Mouse (Mus musculus) forebrain, embryonic 15.5 days (tissue): ENCODE results near the gene Ubiad1. TPM values are rescaled to one million over a fixed set of nuclear protein-coding genes. Genes with fewer than 3 reads are reported as not detected.
A peak's percentile ranks its signal among the peaks of the same experiment; 100 is the strongest.

Source experiments
- ATAC-seq: fragments of 200-750 bp; cut with Nextera tagmentation; replicated peaks from 2 replicates; pipeline ENCODE4 v1.8.0; 2017; ENCODE audit warnings: mild to moderate bottlenecking, moderate TSS enrichment, moderate library complexity
- H3K27ac ChIP-seq: fragments of 300-500 bp; sonication (generic); replicated peaks from 2 replicates; pipeline ENCODE4 v1.5.1; 2015; ENCODE audit warnings: mild to moderate bottlenecking, inconsistent platforms
- H3K27me3 ChIP-seq: fragments of 300-500 bp; sonication (generic); 2 replicates; pipeline ENCODE4 v1.6.1; 2015; ENCODE audit warnings: inconsistent platforms
- H3K36me3 ChIP-seq: fragments of 300-500 bp; sonication (generic); 2 replicates; pipeline ENCODE4 v1.6.1; 2015; ENCODE audit warnings: mild to moderate bottlenecking, inconsistent platforms
- H3K4me1 ChIP-seq: fragments of 300-500 bp; sonication (generic); 2 replicates; pipeline ENCODE4 v1.6.1; 2015; ENCODE audit warnings: inconsistent platforms
- H3K4me2 ChIP-seq: fragments of 300-500 bp; sonication (generic); replicated peaks from 2 replicates; pipeline ENCODE4 v1.6.1; 2015; ENCODE audit warnings: mild to moderate bottlenecking, inconsistent platforms
- H3K4me3 ChIP-seq: fragments of 300-500 bp; sonication (generic); 2 replicates; pipeline ENCODE4 v1.5.1; 2015; ENCODE audit warnings: mild to moderate bottlenecking, inconsistent platforms
- H3K9ac ChIP-seq: fragments of 300-500 bp; sonication (generic); replicated peaks from 2 replicates; pipeline ENCODE4 v1.6.1; 2015; ENCODE audit warnings: mild to moderate bottlenecking, inconsistent platforms
- H3K9me3 ChIP-seq: fragments of 300-500 bp; sonication (generic); 2 replicates; pipeline ENCODE4 v1.6.1; 2016; ENCODE audit warnings: inconsistent platforms
- WGBS: fragments of 180-500 bp; shearing (Covaris S2); methylation state at CpG from one replicate; pipeline ENCODE4 v1.1.7; 2015; ENCODE audit warnings: mixed read lengths; 5-methylcytosine and 5-hydroxymethylcytosine counted together
- polyA plus RNA-seq: library from polyadenylated mRNA; unstranded; fragments of >200 nt; fragmentation: Nextera tagmentation; extraction: Ambion mirVana; gene quantifications from 2 replicates; pipeline ENCODE4 v1.2.1, GENCODE M21; 2015

Ubiad1 gene
- polyA plus RNA-seq, 1 experiment from 2014 or later: 18.4 TPM

GRCm38 (mm10) chr4:148428544-148428943 is 16.0 kb downstream of the Ubiad1 start:
- H3K27ac ChIP-seq: no peak overlapping the region

DNA sequence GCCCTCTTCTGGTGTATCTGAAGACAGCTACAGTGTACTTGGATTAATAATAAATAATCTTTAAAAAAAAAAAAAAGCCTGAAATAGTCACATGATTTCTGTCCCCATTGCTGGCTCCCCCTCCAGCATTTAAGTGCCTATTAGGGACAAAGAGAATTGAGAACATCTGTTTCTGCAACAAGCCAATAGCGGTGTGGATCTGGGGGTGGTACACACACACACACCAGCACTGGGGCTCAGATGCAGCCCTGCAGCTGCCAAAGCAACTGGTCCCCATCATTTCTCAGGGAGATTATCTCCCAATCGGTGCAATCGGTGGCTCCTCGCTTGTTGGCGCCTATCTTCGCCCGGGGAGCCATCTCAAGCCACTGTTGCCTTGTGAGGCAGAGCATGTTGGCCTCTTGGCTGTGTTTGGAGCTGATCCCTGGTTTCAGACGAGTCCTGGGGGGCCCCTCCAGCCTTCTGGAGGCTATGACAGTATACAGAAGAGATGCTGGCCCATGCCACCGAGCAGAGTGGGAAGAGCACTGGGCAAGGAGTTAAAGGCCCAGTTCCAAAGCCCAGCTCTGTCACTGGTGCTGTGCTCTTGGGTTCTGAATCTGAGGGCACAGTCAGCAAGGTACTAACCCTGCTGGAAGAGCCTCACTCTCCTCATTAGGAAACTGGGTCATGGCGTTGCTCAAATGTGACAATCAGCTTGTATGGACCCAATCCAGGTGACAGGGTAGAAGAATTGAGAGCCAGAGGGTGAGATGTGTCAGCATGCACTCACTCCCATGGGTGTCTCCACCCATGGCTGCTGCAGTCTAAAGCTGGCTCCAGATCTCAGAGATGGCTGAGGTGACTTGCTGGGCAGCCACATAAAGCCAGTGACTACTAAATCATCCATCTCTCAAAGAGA is 17.4 kb downstream of the Ubiad1 start:
- Histone ChIP-seq H3K4me1 (peaks cover 8% of the 10 kb centered on the region; the same call in 1 of the 2 replicates), H3K4me2 (no peak overlapping the region), H3K9ac (no peak overlapping the region), H3K9me3 (no peaks in the 10 kb centered on the region), H3K4me3 (no peak overlapping the region), H3K27me3 (no peaks in the 10 kb centered on the region), H3K36me3 (no peaks in the 10 kb centered on the region), H3K27ac (0 out of 2 replicates have a peak overlapping the region, but pooled peaks have one; percentile 19)
- ATAC-seq: no peak
- WGBS: 80% methylated on average over 10 of the region's 10 CpGs

More at GRCm38 (mm10) chr4:148428544-148428943, 16.0 kb downstream of the Ubiad1 start:
- ATAC-seq: no peak
- no peaks in the 10 kb centered on the region for H3K36me3 ChIP-seq
- H3K4me1 ChIP-seq: peaks cover 8% of the 10 kb centered on the region; the same call in 1 of the 2 replicates
- H3K4me2 ChIP-seq: no peak overlapping the region
- H3K9ac ChIP-seq: no peak overlapping the region
- H3K4me3 ChIP-seq: no peak overlapping the region
- 82% methylated on average over 5 of the region's 5 CpGs for WGBS
- H3K27me3 ChIP-seq: no peaks in the 10 kb centered on the region
- no peaks in the 10 kb centered on the region for H3K9me3 ChIP-seq

GRCm38 (mm10) chr4:148417559-148417958 is 27.0 kb downstream of the Ubiad1 start:
- no peak overlapping the region for H3K27ac ChIP-seq
- H3K9ac ChIP-seq: no peak overlapping the region
- no peaks in the 10 kb centered on the region for H3K36me3 ChIP-seq
- H3K27me3 ChIP-seq: 0 out of 2 replicates have a peak, but pooled peaks cover 3% of the 10 kb centered on the region
- H3K9me3 ChIP-seq: no peaks in the 10 kb centered on the region
- no peak overlapping the region for H3K4me2 ChIP-seq
- H3K4me1 ChIP-seq: peaks cover 17% of the 10 kb centered on the region
- no peak for ATAC-seq
- no peak overlapping the region for H3K4me3 ChIP-seq
- WGBS: 40% methylated on average over 6 of the region's 6 CpGs

- Histone ChIP-seq H3K36me3 (no peaks in the 10 kb centered on the region), H3K9me3 (no peaks in the 10 kb centered on the region), H3K4me3 (no peak overlapping the region), H3K4me1 (peaks cover 17% of the 10 kb centered on the region), H3K9ac (no peak overlapping the region), H3K27me3 (0 out of 2 replicates have a peak, but pooled peaks cover 3% of the 10 kb centered on the region), H3K4me2 (no peak overlapping the region), H3K27ac (peak overlapping the region; percentile 8; the same call in 1 of the 2 replicates)
- WGBS: 23% methylated on average over 11 of the region's 11 CpGs
- ATAC-seq: peak; percentile 41; the same call in 1 of the 2 replicates
Observed at GRCm38 (mm10) chr4:148417074-148417526, 27.5 kb downstream of the Ubiad1 start.

GRCm38 (mm10) chr4:148415575-148415974 is 29.0 kb downstream of the Ubiad1 start:
- Histone ChIP-seq H3K4me3 (no peak overlapping the region), H3K9me3 (no peaks in the 10 kb centered on the region), H3K27ac (no peak overlapping the region), H3K4me1 (peaks cover 17% of the 10 kb centered on the region), H3K9ac (no peak overlapping the region), H3K27me3 (0 out of 2 replicates have a peak, but pooled peaks cover 3% of the 10 kb centered on the region), H3K4me2 (peak overlapping the region; percentile 11; the same call in 1 of the 2 replicates), H3K36me3 (no peaks in the 10 kb centered on the region)
- 21% methylated on average over 16 of the region's 16 CpGs for WGBS
- 0 out of 2 replicates have a peak, but pooled peaks have one; percentile 23 for ATAC-seq

- H3K4me3 ChIP-seq: no peak overlapping the region
- H3K4me1 ChIP-seq: peaks cover 24% of the 10 kb centered on the region
- no peak overlapping the region for H3K27ac ChIP-seq
- WGBS: 64% methylated on average over 10 of the region's 10 CpGs
- ATAC-seq: no peak
- no peak overlapping the region for H3K4me2 ChIP-seq
- H3K9me3 ChIP-seq: no peaks in the 10 kb centered on the region
- peaks cover 15% of the 10 kb centered on the region for H3K27me3 ChIP-seq
- H3K36me3 ChIP-seq: no peaks in the 10 kb centered on the region
- no peak overlapping the region for H3K9ac ChIP-seq
Observed at GRCm38 (mm10) chr4:148408256-148408975, 36.2 kb downstream of the Ubiad1 start.

GRCm38 (mm10) chr4:148405255-148405788 is 39.2 kb downstream of the Ubiad1 start:
- 19% methylated on average over 13 of the region's 13 CpGs for WGBS
- Histone ChIP-seq H3K4me2 (no peak overlapping the region), H3K9me3 (no peaks in the 10 kb centered on the region), H3K4me3 (no peak overlapping the region), H3K4me1 (peaks cover 25% of the 10 kb centered on the region), H3K27me3 (peaks cover 19% of the 10 kb centered on the region), H3K9ac (no peak overlapping the region), H3K27ac (no peak overlapping the region), H3K36me3 (no peaks in the 10 kb centered on the region)
- ATAC-seq: no peak

- Histone ChIP-seq H3K9me3 (no peaks in the 10 kb centered on the region), H3K4me1 (peaks cover 26% of the 10 kb centered on the region), H3K4me3 (no peak overlapping the region), H3K27ac (no peak overlapping the region), H3K27me3 (peaks cover 19% of the 10 kb centered on the region), H3K9ac (no peak overlapping the region), H3K36me3 (no peaks in the 10 kb centered on the region), H3K4me2 (no peak overlapping the region)
- ATAC-seq: no peak
- 9% methylated on average over 11 of the region's 11 CpGs for WGBS
Observed at GRCm38 (mm10) chr4:148404748-148405147, 39.8 kb downstream of the Ubiad1 start.

GRCm38 (mm10) chr4:148403402-148403801 is 41.2 kb downstream of the Ubiad1 start:
- H3K27me3 ChIP-seq: peaks cover 19% of the 10 kb centered on the region

GRCm38 (mm10) chr4:148399437-148400094 is 45.0 kb downstream of the Ubiad1 start:
- Histone ChIP-seq H3K9ac (no peak overlapping the region), H3K27ac (peak overlapping the region; percentile 54), H3K4me2 (no peak overlapping the region), H3K4me1 (peaks cover 22% of the 10 kb centered on the region), H3K4me3 (no peak overlapping the region), H3K9me3 (no peaks in the 10 kb centered on the region), H3K36me3 (no peaks in the 10 kb centered on the region), H3K27me3 (peaks cover 8% of the 10 kb centered on the region; the same call in 1 of the 2 replicates)
- WGBS: 56% methylated on average over 9 of the region's 9 CpGs
- ATAC-seq: no peak

More at GRCm38 (mm10) chr4:148403402-148403801, 41.2 kb downstream of the Ubiad1 start:
- Histone ChIP-seq H3K36me3 (no peaks in the 10 kb centered on the region), H3K9me3 (no peaks in the 10 kb centered on the region), H3K4me2 (no peak overlapping the region), H3K4me1 (peaks cover 30% of the 10 kb centered on the region), H3K27ac (no peak overlapping the region), H3K4me3 (no peak overlapping the region), H3K9ac (no peak overlapping the region; the same call in 1 of the 2 replicates)
- ATAC-seq: no peak
- WGBS: 17% methylated on average over 12 of the region's 12 CpGs

DNA sequence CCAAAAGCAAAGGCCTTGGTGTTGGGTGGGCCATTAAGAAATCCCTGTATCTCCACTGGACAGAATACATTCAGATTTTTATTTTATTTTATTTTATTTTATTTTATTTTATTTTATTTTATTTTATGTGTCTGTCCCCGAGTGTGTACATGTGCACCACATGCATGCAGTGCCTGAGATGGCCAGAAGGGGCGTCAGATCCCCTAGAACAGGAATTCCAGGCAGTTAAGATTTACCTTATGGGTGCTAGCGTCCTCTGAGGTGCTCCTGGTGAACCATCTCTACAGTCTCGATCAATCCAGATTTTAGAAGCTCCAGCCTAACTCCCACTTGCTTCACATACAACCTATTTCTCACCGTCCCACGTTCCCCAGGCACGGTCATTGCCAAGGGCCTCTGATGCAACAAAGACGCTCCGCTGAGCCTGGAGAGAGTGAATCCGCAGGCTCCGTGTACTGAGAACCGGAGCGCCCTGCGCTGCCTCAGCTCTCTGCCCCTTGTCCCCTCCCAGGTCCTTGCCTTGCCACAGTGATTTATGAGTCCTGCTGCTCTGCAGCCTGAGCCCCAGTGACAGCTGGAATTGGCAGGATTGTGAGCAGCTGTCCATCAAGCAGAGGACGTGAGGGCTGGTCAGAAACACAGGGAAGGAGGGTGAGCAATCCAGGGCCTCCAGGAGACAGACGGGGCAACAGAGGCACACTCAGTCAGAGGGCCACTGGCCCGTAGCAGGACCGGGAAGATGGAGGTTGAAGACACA is 46.9 kb downstream of the Ubiad1 start:
- H3K4me3 ChIP-seq: no peak overlapping the region
- H3K27ac ChIP-seq: no peak overlapping the region
- peaks cover 11% of the 10 kb centered on the region for H3K4me1 ChIP-seq
- H3K9me3 ChIP-seq: no peaks in the 10 kb centered on the region
- no peak overlapping the region for H3K4me2 ChIP-seq
- 74% methylated on average over 18 of the region's 18 CpGs for WGBS
- no peak for ATAC-seq
- no peaks in the 10 kb centered on the region for H3K36me3 ChIP-seq
- no peak overlapping the region for H3K9ac ChIP-seq
- H3K27me3 ChIP-seq: 0 out of 2 replicates have a peak, but pooled peaks cover 3% of the 10 kb centered on the region
